Mouse (Mus musculus) limb, embryonic 13.5 days (tissue): ENCODE measurements around the gene Gm10271. TPM values are rescaled to one million over a fixed set of nuclear protein-coding genes. Genes with fewer than 3 reads are reported as not detected.
A peak's percentile ranks its signal among the peaks of the same experiment; 100 is the strongest.

Experiments used
- ATAC-seq: fragments of 200-750 bp; cut with Nextera tagmentation; 2 replicates; pipeline ENCODE4 v1.8.0; 2017; ENCODE audit warnings: low read depth, moderate number of reproducible peaks, moderate TSS enrichment; ENCODE audit not compliant: low FRiP score
- H3K27ac ChIP-seq: fragments of 300-500 bp; sonication (generic); 2 replicates; pipeline ENCODE4 v1.5.1; 2015; ENCODE audit warnings: inconsistent platforms, mild to moderate bottlenecking, moderate library complexity
- H3K27me3 ChIP-seq: fragments of 300-500 bp; sonication (generic); 2 replicates; pipeline ENCODE4 v1.6.1; 2015; ENCODE audit warnings: mild to moderate bottlenecking, inconsistent platforms
- H3K36me3 ChIP-seq: fragments of 300-500 bp; sonication (generic); 2 replicates; pipeline ENCODE4 v1.6.1; 2015; ENCODE audit warnings: inconsistent platforms, mild to moderate bottlenecking, moderate library complexity
- H3K4me1 ChIP-seq: fragments of 300-500 bp; sonication (generic); 2 replicates; pipeline ENCODE4 v1.6.1; 2015; ENCODE audit warnings: inconsistent platforms
- H3K4me2 ChIP-seq: fragments of 300-500 bp; sonication (generic); replicated peaks from 2 replicates; pipeline ENCODE4 v1.6.1; 2015; ENCODE audit warnings: inconsistent platforms, mild to moderate bottlenecking, moderate library complexity
- H3K4me3 ChIP-seq: fragments of 300-500 bp; sonication (generic); 2 replicates; pipeline ENCODE4 v1.5.1; 2015; ENCODE audit warnings: moderate library complexity, mild to moderate bottlenecking, inconsistent platforms
- H3K9ac ChIP-seq: fragments of 300-500 bp; sonication (generic); 2 replicates; pipeline ENCODE4 v1.6.1; 2015; ENCODE audit warnings: mild to moderate bottlenecking, inconsistent platforms
- H3K9me3 ChIP-seq: fragments of 300-500 bp; sonication (generic); 2 replicates; pipeline ENCODE4 v1.6.1; 2016; ENCODE audit warnings: inconsistent platforms
- WGBS: fragments of 180-500 bp; shearing (Covaris S2); methylation state at CpG from one replicate; pipeline ENCODE4 v1.1.7; 2015; 5-methylcytosine and 5-hydroxymethylcytosine counted together
- polyA plus RNA-seq: library from polyadenylated mRNA; unstranded; fragments of >200 nt; fragmentation: Nextera tagmentation; extraction: Ambion mirVana; gene quantifications from 2 replicates; pipeline ENCODE4 v1.2.1, GENCODE M21; 2015

The Gm10271 gene
- polyA plus RNA-seq, 1 experiment from 2014 or later = not detected

GRCm38 (mm10) chr10:116950009-116950769 is 22.2 kb downstream of the Gm10271 start, which contains the start of gene Rab3ip:
Gene Rab3ip, minus strand, starts transcription at chr10:116950769.
- peak; percentile 93 for ATAC-seq
- H3K36me3 ChIP-seq = 0 out of 2 replicates have a peak, but pooled peaks cover 3% of the 10 kb centered on the region
- peak within 1 kb of the TSS; percentile 70 for H3K27ac ChIP-seq
- peak within 1 kb of the TSS; percentile 69 for H3K4me2 ChIP-seq
- H3K9ac ChIP-seq = peak within 1 kb of the TSS; percentile 84
- H3K27me3 ChIP-seq = no peaks in the 10 kb centered on the region
- WGBS = under 1% methylated on average over 48 of the region's 103 CpGs
- H3K4me1 ChIP-seq = peaks cover 44% of the 10 kb centered on the region
- H3K9me3 ChIP-seq = no peaks in the 10 kb centered on the region
- peak within 1 kb of the TSS; percentile 78 for H3K4me3 ChIP-seq

- peaks cover 47% of the 10 kb centered on the region for H3K4me1 ChIP-seq
- no peaks in the 10 kb centered on the region for H3K27me3 ChIP-seq
- peak overlapping the region; percentile 70 for H3K27ac ChIP-seq
- 0 out of 2 replicates have a peak, but pooled peaks cover 3% of the 10 kb centered on the region for H3K36me3 ChIP-seq
- no peaks in the 10 kb centered on the region for H3K9me3 ChIP-seq
- H3K9ac ChIP-seq = peak overlapping the region; percentile 84
- peak overlapping the region; percentile 69 for H3K4me2 ChIP-seq
- peak overlapping the region; percentile 78 for H3K4me3 ChIP-seq
- no peak for ATAC-seq
- under 1% methylated on average over 44 of the region's 44 CpGs for WGBS
Measured at GRCm38 (mm10) chr10:116949111-116950008, 23.0 kb downstream of the Gm10271 start.

- Histone ChIP-seq H3K9ac (no peak overlapping the region), H3K27me3 (no peaks in the 10 kb centered on the region), H3K4me2 (peak overlapping the region; percentile 69), H3K27ac (no peak overlapping the region), H3K4me3 (peak overlapping the region; percentile 78), H3K9me3 (no peaks in the 10 kb centered on the region), H3K4me1 (peaks cover 47% of the 10 kb centered on the region), H3K36me3 (0 out of 2 replicates have a peak, but pooled peaks cover 3% of the 10 kb centered on the region)
- no peak for ATAC-seq
- 78% methylated on average over 9 of the region's 9 CpGs for WGBS
Measured at GRCm38 (mm10) chr10:116948414-116948813, 24.0 kb downstream of the Gm10271 start.

GRCm38 (mm10) chr10:116944940-116945339 is 27.5 kb downstream of the Gm10271 start:
- Histone ChIP-seq H3K4me3 (no peak overlapping the region), H3K4me2 (no peak overlapping the region), H3K27ac (no peak overlapping the region), H3K4me1 (peaks cover 44% of the 10 kb centered on the region), H3K36me3 (peaks cover 9% of the 10 kb centered on the region), H3K9ac (no peak overlapping the region), H3K9me3 (peaks cover 11% of the 10 kb centered on the region), H3K27me3 (no peaks in the 10 kb centered on the region)
- ATAC-seq = no peak
- 65% methylated on average over 10 of the region's 10 CpGs for WGBS

GRCm38 (mm10) chr10:116944144-116944543 is 28.3 kb downstream of the Gm10271 start:
- Histone ChIP-seq H3K4me2 (no peak overlapping the region), H3K9ac (no peak overlapping the region), H3K4me3 (no peak overlapping the region), H3K27ac (no peak overlapping the region), H3K4me1 (peaks cover 40% of the 10 kb centered on the region), H3K9me3 (peaks cover 11% of the 10 kb centered on the region), H3K27me3 (no peaks in the 10 kb centered on the region), H3K36me3 (peaks cover 10% of the 10 kb centered on the region)
- ATAC-seq = no peak
- 91% methylated on average over 3 of the region's 3 CpGs for WGBS

- Histone ChIP-seq H3K4me3 (no peak overlapping the region), H3K4me1 (peaks cover 29% of the 10 kb centered on the region), H3K27ac (no peak overlapping the region), H3K9me3 (peaks cover 11% of the 10 kb centered on the region), H3K4me2 (no peak overlapping the region), H3K36me3 (peaks cover 22% of the 10 kb centered on the region), H3K27me3 (no peaks in the 10 kb centered on the region), H3K9ac (no peak overlapping the region)
- ATAC-seq = no peak
- 93% methylated on average over 6 of the region's 6 CpGs for WGBS
Measured at GRCm38 (mm10) chr10:116943025-116943424, 29.4 kb downstream of the Gm10271 start.

GRCm38 (mm10) chr10:116935028-116935427 is 37.4 kb downstream of the Gm10271 start:
- Histone ChIP-seq H3K9me3 (no peaks in the 10 kb centered on the region), H3K27ac (no peak overlapping the region), H3K9ac (no peak overlapping the region), H3K27me3 (no peaks in the 10 kb centered on the region), H3K36me3 (peaks cover 50% of the 10 kb centered on the region), H3K4me3 (no peak overlapping the region), H3K4me2 (no peak overlapping the region), H3K4me1 (no peaks in the 10 kb centered on the region)
- 51% methylated on average over 12 of the region's 12 CpGs for WGBS
- ATAC-seq = no peak

- H3K4me1 ChIP-seq = no peaks in the 10 kb centered on the region
- H3K9ac ChIP-seq = no peak overlapping the region
- ATAC-seq = no peak
- H3K4me2 ChIP-seq = no peak overlapping the region
- no peaks in the 10 kb centered on the region for H3K27me3 ChIP-seq
- H3K27ac ChIP-seq = no peak overlapping the region
- WGBS = 92% methylated on average over 7 of the region's 7 CpGs
- H3K4me3 ChIP-seq = no peak overlapping the region
- no peaks in the 10 kb centered on the region for H3K9me3 ChIP-seq
- H3K36me3 ChIP-seq = peaks cover 49% of the 10 kb centered on the region
Measured at GRCm38 (mm10) chr10:116933794-116934193, 38.6 kb downstream of the Gm10271 start.

GRCm38 (mm10) chr10:116932418-116932817 is 40.0 kb downstream of the Gm10271 start:
- 86% methylated on average over 13 of the region's 13 CpGs for WGBS
- Histone ChIP-seq H3K27me3 (no peaks in the 10 kb centered on the region), H3K9me3 (no peaks in the 10 kb centered on the region), H3K4me1 (no peaks in the 10 kb centered on the region), H3K4me3 (no peak overlapping the region), H3K36me3 (peaks cover 44% of the 10 kb centered on the region), H3K27ac (no peak overlapping the region), H3K4me2 (no peak overlapping the region), H3K9ac (no peak overlapping the region)
- no peak for ATAC-seq

GRCm38 (mm10) chr10:116931497-116932179 is 40.8 kb downstream of the Gm10271 start:
- 82% methylated on average over 15 of the region's 15 CpGs for WGBS
- H3K36me3 ChIP-seq = peaks cover 44% of the 10 kb centered on the region
- no peaks in the 10 kb centered on the region for H3K9me3 ChIP-seq
- no peak overlapping the region for H3K4me3 ChIP-seq
- no peak for ATAC-seq
- H3K9ac ChIP-seq = no peak overlapping the region
- no peaks in the 10 kb centered on the region for H3K27me3 ChIP-seq
- H3K4me1 ChIP-seq = no peaks in the 10 kb centered on the region
- H3K4me2 ChIP-seq = no peak overlapping the region
- H3K27ac ChIP-seq = no peak overlapping the region

GRCm38 (mm10) chr10:116930936-116931335 is 41.5 kb downstream of the Gm10271 start:
- no peaks in the 10 kb centered on the region for H3K9me3 ChIP-seq
- no peak overlapping the region for H3K4me3 ChIP-seq
- no peak for ATAC-seq
- WGBS = 76% methylated on average over 6 of the region's 7 CpGs
- no peak overlapping the region for H3K9ac ChIP-seq
- H3K27ac ChIP-seq = no peak overlapping the region
- no peak overlapping the region for H3K4me2 ChIP-seq
- H3K27me3 ChIP-seq = no peaks in the 10 kb centered on the region
- H3K36me3 ChIP-seq = peaks cover 43% of the 10 kb centered on the region
- H3K4me1 ChIP-seq = no peaks in the 10 kb centered on the region
